Mouse (Mus musculus): Measurements from ENCODE around the gene Slamf9. TPM values are rescaled to one million over a fixed set of nuclear protein-coding genes. Genes with fewer than 3 reads are reported as not detected.

Slamf9 gene
- total RNA-seq (2021) = under 1 TPM; 0.33 to 0.57 TPM
- long read RNA-seq, experiment 1 = 0 reads
- long read RNA-seq, experiment 2, partial matches to known transcripts = 1 of 2 reads
- long read RNA-seq, experiment 2, other reads (novel, unspliced or antisense) = 0 of 2 reads

GRCm38 (mm10) chr1:172475054-172475741 lies at the start of gene Slamf9:
Slamf9 (plus strand) TSS chr1:172475358.
- intact Hi-C loops (cut with DNase I; ENCODE audit: low total_unique reads) = no loop called here
- DNase-seq = no peak

DNA sequence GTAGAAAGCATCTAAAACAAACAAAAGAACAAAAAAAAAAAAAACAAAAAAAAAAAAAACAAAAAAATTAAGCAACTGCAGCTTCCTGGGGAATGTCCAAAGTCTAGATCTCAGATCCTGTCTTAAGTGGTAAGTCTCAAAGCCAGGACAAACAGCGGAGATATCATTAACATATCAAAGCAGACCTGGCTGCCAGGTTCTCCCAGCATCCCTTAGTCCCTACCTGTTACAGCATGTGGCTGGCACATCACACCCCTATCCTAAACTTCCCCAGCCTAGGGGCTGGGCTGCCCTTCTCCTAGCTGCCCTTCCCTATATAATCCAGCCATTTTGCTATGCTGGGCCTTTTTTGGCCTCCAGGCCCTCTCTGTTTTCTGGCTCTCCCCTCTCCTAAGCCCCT lies 48.7 kb upstream of the Slamf9 start:
- DNase-seq = no peak
- intact Hi-C loops (cut with DNase I; ENCODE audit: low total_unique reads) = no loop called here

- DNase-seq = no peak
- intact Hi-C loops (cut with DNase I; ENCODE audit: low total_unique reads) = no loop called here
Observed at GRCm38 (mm10) chr1:172427841-172428240, 47.3 kb upstream of the Slamf9 start.

DNA sequence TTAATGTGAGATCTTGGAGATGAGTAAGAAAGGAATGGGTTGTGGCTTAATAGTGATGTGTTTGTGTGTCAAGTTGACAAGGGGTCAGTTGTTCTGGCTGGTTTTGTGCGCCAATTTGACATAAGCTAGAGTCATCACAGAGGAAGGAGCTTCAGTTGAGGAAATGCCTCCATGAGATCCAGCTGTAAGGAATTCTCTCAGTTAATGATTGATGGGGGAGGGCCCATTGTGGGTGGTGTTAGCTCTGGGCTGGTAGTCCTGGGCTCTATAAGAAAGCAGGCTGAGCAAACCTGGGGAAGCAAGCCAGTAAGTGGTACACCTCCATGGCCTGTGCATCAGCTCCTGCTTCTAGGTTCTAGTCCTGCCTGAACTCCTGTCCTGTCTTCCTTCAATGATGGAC lies 46.5 kb upstream of the Slamf9 start:
- intact Hi-C loops (cut with DNase I; ENCODE audit: low total_unique reads) = no loop called here
- DNase-seq = no peak

- intact Hi-C loops (cut with DNase I; ENCODE audit: low total_unique reads) = no loop called here
- no peak for DNase-seq
Observed at GRCm38 (mm10) chr1:172430731-172431220, 44.4 kb upstream of the Slamf9 start.

- intact Hi-C loops (cut with DNase I; ENCODE audit: low total_unique reads) = no loop called here
- peak; percentile 69 for DNase-seq
Observed at GRCm38 (mm10) chr1:172431836-172432586, 43.1 kb upstream of the Slamf9 start.

DNA sequence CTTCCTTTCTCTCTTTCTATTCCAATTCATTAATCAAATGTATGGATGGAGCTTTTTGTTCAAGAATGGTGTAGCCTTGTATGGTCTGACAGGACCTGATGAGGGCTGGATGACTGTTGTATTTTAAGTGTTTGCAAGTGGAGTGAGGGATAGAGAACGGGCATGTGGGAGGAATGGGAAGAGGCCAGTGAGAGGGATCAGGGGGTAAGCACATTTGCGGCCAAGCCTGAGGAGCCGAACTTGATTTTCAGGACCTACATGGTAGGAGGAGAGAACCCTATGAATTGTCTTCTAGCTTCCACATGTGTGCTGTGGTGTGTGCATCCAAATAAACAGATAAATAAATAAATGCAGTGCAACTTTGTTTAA lies 42.6 kb upstream of the Slamf9 start:
- intact Hi-C loops (cut with DNase I; ENCODE audit: low total_unique reads) = no loop called here
- no peak for DNase-seq

GRCm38 (mm10) chr1:172433012-172433850 lies 41.9 kb upstream of the Slamf9 start:
- intact Hi-C loops (cut with DNase I; ENCODE audit: low total_unique reads) = no loop called here
- DNase-seq = no peak

DNA sequence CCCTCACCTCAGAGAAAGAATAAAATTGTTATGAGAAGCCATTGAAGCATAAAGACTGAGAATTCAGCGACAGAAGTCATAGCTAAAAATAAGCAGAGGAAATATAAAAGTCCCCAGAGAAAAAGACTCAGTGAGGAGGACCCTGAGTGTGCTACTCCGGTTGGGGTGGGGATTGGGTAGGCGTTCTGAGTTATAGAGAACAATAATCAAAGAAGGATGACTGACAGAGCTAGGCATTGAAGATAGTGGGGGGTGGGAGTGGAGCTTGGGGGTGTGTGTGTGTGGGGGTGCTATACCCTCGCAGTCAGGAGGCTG lies 41.4 kb upstream of the Slamf9 start:
- intact Hi-C loops (cut with DNase I; ENCODE audit: low total_unique reads) = no loop called here
- DNase-seq = no peak

DNA sequence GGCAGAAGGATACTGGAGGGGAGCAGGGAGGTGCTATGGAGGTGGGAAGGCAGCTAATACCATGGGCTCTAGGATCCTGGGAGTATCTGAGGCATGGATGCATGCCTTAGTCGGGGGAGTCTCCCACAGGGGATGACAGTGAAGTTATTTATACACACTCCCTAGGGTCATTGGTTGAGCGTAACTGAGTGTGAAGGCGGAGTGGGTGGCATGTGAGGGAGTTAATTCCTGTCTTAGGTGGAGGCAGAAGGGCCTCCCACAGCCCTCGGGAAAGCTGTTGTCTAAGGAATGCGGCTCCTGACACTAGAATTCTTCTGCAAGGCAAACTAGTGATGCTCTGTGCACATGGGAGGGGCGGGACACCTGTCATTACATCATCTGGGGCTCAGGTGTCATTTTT lies 38.4 kb upstream of the Slamf9 start:
- intact Hi-C loops (cut with DNase I; ENCODE audit: low total_unique reads) = no loop called here

DNA sequence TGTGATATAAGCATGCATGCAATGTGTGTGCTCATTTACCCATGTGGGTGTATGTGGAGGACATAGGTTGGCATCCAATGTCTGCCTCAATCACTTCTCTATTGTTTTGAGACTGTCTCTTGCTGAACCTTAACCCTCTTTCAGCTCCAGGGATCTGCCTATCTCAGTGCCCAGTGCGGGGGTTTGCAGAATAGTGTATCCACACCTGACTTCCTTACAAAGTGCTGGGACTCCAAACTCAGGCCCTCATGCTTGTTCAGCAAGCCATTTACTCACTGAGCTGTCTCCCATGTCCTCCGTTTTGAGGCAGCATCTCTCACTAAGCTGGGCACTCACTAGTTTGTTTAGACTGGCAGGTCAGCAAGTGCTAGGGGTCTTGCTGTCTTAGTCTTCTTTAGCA lies 36.5 kb upstream of the Slamf9 start:
- no peak for DNase-seq
- intact Hi-C loops (cut with DNase I; ENCODE audit: low total_unique reads) = no loop called here

More for the DNA sequence above, 38.4 kb upstream of the Slamf9 start:
- DNase-seq = no peak

- no peak for DNase-seq
- intact Hi-C loops (cut with DNase I; ENCODE audit: low total_unique reads) = no loop called here
Observed at GRCm38 (mm10) chr1:172440521-172440920, 34.6 kb upstream of the Slamf9 start.

GRCm38 (mm10) chr1:172441935-172442445 lies 33.2 kb upstream of the Slamf9 start:
- intact Hi-C loops (cut with DNase I; ENCODE audit: low total_unique reads) = no loop called here
- no peak for DNase-seq

DNA sequence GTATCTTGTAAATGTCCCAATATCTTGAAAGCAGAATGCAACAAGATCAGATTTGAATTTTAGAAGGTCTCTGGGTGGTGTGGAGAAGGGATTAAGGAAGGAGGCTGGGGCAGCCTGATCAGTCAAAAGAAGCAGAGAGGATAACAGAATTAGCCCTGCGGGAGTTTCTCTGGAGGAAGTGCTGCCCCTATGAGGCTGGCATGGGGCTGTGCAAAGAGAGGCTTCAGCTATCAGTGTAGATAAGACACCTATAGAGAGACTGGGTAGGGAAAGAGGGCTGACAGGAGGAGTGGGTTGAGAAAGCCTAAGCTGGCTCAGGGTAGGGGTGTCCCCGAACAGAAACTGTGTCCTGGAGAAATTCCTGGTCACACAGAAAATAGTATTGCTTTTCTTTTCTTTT lies 24.9 kb upstream of the Slamf9 start:
- intact Hi-C loops (cut with DNase I; ENCODE audit: low total_unique reads) = no loop called here
- DNase-seq = no peak

DNA sequence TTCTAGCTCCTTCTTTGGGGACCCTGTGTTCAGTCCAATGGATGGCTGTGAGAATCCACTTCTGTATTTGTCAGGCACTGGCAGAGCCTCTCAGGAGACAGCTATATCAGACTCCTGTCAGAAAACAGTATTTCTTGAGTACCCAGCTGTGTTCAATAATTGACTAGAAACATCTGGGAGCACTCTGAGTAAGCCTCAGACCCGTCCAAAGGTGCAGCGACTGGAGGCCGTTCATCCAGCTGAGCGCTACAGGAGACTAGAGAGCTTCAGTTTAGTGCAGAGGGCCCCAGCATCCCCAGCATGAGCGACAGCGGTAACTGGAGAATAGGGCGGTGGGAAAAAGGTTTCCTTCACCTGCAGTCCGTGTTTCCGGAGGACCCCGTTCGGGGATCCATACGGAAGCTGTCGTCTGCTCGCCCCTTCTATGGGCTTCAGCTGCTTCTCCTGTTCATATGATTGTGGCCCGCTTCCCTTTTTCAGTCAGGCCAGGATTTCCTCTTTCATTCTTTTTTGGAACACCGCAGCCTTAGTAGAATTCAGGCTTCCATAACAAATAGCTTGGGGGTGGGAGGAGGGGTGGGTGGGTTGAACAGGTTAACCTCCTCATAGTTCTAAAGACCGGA lies 24.2 kb upstream of the Slamf9 start:
- DNase-seq = no peak
- intact Hi-C loops (cut with DNase I; ENCODE audit: low total_unique reads) = no loop called here

DNA sequence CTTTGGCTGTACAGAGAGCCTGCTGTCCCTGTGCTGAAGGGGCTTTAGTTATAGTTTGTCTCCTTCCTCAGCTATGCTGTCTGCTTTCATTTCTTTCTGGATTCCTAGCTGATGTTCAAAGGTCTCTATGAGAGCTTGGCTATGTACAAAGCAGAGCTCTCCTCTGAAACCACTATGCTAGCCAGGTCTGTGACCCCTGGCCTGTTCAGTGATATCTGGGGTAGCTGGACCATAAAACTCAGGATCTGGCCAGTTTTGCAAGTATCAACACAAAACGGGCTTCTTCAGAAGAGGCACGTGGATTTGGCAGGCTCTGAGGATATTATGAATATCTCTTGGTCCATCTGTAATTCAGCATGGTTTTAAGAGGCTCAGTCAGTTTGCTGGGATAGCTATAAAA lies 22.2 kb upstream of the Slamf9 start:
- no peak for DNase-seq
- intact Hi-C loops (cut with DNase I; ENCODE audit: low total_unique reads) = no loop called here

DNA sequence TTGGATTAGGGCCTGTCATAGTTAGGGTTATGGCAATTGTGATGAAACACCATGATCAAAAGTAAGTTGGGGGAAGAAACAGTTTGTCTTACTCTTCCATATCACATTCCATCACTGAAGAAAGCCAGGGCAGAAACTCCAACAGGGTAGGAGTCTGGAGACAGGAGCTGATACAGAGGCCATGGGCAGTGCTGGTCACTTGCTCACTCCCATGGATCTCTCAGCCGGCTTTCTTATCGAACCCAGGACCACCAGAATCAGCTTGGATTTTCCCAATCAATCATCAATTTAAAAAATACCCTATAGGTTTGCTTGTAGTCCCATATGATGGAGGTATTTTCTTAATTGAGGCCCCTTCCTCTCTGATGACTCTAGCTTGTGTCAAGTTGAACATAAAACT lies 21.3 kb upstream of the Slamf9 start:
- DNase-seq = no peak
- intact Hi-C loops (cut with DNase I; ENCODE audit: low total_unique reads) = no loop called here

DNA sequence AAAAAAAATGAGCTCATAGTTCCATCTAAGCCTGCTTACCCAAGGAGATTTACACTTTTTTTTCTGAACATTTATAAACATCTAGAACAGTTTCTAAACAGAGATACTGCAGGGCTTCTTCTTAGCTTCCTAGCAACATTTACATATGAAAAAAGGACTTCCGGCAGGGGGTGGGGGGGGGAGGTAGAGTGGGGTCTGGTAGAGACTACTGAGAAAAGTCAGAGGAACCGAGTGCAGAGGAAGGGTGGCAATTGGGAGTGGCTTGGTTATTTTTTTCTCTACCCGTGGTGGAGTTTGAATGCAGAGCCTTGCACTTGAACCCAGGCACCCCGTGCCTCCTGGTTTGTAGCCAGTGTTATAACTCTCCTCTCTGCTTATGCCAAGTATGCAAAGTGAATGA lies 19.7 kb upstream of the Slamf9 start:
- DNase-seq = no peak
- intact Hi-C loops (cut with DNase I; ENCODE audit: low total_unique reads) = no loop called here

- DNase-seq = peak; percentile 36
- intact Hi-C loops (cut with DNase I; ENCODE audit: low total_unique reads) = no loop called here
Observed at GRCm38 (mm10) chr1:172456001-172456677, 19.0 kb upstream of the Slamf9 start.

Data from gastrocnemius, postnatal 14 days (tissue).